Mouse (Mus musculus) heart, postnatal 4 days (tissue): ENCODE measurements around the gene Per3. TPM values are rescaled to one million over a fixed set of nuclear protein-coding genes. Genes with fewer than 3 reads are reported as not detected.
"Not testable (repeated sequence)": the region's sequence is repeated elsewhere in the genome, so short reads cannot be mapped to it uniquely, and the experiment has no call there.

Source experiments
- DNase-seq: peaks from one replicate; pipeline ENCODE4 v3.0.0; 2021
- total RNA-seq, 2 experiments: library from RNA; stranded (reverse); gene quantifications; 2 replicates each; pipeline ENCODE4 v1.2.3; 2021

The Per3 gene
- total RNA-seq, 2 experiments from 2014 or later: 12.0 to 12.9 TPM

DNA sequence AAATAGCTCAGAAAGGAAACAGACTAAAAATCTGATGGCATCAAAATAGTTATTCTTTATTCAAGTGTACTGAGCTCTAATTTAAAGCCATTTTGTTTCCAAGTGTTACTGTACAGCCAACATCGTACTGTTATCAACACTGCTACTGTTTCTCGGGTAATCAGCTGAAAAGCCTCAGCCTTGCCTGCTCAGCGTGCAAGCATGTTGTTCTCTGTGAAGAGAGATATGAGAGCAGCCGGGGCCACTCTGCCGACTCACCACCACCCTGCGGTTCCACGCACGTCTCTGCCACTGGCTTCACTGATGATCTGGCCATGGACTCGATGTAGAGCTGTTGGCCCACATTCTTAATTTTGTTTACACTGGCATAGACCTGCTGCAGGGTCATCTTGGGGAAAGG is 20.3 kb downstream of the Per3 start:
- no peak for DNase-seq

DNA sequence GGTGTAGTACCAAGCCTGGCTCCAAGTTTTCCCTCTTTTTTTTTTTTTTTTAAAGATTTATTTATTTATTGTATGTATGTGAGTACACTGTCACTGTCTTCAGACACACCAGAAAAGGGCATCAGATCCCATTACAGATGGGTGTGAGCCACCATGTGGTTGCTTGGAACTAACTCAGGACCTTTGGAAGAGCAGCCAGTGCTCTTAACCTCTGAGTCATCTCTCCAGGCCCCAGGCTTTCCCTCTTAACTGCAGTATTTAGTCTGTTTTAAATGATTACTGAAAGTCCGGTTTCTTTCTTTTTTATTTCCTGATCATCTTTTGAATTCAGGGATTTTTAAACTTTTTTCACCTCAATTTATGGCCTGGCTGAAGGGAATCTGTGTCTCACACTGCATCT is 27.1 kb downstream of the Per3 start:
- not testable (repeated sequence) for DNase-seq

DNA sequence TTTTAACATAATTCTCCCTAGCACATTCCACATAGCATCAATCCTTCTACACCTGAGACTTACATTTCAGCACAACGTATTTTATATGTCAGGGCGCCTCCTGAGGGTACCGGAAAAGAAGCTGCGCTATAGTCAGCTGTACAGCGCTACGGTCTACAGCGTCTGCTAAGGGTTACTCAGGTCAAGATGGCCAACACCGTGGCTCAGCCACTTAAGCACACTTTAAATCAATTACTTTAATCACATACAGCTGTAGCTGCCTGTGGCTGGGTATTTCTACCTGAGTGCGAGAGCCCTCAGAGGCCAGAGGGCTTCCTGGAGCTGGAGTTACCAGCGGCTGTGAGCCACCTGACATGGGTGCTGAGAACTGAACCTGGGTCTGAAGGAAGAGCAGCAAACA is 28.5 kb downstream of the Per3 start:
- no peak for DNase-seq

DNA sequence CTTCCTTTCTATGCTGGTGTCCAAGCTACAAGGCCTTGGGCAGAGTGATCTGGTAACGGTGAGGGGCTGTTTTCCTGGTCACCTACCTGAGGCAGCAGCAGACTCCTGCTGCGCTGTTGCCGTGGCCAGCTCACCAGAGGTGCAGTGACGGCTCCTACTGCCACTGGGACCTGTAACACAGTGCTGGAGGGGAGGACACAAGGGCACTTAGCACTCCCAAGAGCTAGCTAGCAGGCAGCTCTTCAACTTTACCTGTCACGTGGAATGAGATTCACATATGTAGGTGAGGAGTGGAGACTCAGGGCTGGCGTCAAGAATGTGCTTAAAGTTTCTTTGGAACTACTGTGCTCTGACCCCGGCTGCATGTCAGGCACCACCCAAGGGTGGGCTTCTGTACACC is 34.1 kb downstream of the Per3 start:
- DNase-seq: no peak

DNA sequence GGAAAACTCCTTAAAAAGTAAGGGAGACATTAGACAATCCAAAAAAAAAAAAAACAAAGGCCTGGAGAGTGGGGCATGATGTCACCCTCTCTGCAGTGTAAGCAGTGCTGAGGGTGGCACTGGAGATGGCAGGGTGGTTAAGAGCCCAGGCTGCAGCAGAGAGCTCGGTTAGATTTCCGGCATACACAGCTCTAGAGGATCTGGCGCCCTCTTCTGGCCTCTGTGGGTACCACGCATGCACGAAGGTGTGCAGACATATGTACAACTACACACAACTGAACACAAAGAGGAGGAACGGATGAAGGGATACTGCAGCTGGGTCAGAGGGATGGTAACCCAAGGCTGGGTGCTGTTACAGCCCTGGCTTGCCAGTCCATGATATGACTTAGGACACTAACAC is 37.5 kb downstream of the Per3 start:
- DNase-seq: peak; percentile 60

DNA sequence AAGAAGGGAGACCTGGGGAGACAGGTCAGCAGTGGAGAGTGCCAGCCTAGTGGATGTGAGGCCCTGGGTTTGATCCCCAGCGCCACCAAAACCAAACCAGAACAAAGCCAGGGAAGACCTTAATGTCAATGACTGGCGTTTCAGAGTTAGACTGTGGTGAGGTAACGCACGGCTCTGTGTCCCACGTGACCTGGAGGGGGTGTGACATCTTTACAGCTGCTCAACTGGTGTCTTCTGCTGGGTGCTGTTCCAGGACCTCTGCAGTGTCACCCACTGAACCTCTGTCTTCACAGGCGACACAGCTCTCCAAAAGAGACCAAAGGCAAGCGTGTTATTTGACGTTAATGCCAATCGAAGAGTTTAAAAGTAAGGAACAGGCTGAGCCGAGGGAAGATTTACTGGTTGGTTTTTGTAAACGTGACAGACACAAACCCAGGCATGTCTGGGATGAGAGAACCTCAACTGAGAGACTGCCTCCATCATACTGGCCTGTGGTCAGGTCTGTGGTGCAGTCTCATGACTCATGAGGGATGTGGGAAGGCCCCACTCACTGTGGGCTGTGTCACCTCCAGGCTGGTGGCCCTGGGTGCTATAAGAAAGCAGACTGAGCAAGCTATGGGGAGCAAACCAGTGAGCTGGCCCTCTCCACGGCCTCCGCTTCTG is 38.7 kb downstream of the Per3 start:
- no peak for DNase-seq

DNA sequence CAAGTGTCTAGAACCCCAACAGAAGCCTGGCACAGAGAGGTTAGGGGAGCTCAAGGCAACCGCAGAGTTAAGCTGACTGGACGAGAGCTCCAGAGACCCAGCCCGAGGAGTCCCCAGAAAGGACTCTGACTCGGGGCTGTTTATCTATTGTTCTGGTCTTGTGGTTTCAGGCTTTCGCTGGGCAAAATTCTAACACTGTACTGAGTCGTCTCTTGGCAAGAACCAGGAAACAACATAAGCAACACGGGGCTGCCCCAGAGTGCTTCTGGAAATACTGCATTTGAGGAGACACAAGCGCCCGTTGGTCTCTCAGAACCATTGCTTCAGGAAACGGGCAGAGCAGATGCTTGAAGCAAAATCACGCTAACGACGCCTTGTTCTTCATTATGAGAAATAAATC is 43.1 kb downstream of the Per3 start:
- no peak for DNase-seq

DNA sequence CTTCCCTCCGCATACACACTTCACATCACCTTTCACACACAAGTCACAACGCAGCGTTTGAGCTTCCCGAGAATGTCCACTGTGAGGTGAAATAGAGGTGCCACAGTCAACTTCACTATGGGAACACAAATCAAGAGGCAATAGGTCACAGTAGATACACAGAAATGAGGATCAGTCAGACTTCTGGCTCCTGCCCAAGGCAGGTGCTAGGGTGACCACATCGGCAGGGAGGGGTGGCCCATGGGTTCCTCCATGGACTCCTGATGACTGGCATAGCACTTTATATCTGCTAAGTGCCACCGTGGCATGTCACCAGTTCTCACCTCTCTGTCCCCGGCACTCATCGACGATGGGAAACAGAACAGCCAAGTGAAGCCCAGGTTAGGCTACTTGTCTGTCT is 45.8 kb downstream of the Per3 start:
- DNase-seq: no peak

DNA sequence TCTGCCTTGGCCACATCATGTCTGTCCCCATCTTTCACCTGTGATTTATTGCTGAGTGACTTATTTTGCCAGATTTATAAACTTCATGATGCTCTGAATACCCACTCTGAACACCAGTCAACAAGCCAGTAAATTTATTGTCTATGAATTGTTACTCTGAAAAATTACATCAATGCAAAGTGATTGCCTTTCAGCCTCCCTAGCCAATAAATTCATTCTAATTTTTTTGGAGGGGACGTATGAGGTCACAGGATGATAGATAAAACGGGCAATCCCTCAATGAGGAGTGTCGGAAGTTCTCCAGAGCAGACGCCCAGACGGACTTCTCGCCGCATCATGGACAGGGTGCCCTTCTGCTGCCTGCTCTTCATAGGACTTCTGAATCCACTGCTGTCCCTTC is 47.7 kb downstream of the Per3 start, which contains the start of gene Uts2:
Gene Uts2, plus strand, starts transcription at position 301 of the 400 bp plus-strand sequence.
- DNase-seq: no peak

DNA sequence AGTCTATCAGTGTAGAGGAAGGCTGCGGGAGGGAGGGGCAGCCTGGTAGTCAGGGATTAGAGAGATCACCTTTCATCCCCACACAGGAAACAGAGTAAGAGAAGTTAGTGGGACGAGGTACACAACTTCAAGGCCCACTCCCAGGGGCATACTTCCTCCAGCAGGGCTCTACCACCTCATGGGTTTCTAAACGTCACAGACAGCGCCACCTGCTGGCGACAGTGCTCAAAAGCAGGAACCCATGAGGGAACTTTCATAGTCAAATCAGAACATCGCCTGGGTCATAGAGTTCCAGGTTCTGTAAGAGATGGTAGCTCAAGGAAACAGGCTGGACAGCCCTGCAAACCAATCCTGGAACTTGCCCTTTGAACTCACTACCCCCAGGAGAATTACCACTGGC is 54.3 kb downstream of the Per3 start:
- peak; percentile 28 for DNase-seq

DNA sequence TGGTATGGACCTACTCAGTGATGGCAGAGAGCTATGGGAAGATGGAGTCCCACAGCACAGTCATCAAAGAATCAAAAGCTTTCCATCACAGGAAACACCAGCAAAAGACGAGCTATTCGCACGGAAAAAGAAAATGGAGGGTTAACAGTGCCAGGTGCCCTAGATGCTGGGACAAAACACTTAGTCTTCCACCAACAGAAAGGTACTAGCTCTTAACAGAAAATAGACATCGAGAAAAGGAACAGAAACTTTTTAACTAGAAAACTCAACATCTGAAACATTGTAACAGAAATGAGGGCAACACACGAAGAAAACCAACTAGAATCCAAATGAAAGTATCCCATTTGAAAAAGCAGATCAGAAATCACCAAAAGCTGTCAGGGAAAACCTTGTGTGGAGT is 64.3 kb downstream of the Per3 start:
- no peak for DNase-seq

DNA sequence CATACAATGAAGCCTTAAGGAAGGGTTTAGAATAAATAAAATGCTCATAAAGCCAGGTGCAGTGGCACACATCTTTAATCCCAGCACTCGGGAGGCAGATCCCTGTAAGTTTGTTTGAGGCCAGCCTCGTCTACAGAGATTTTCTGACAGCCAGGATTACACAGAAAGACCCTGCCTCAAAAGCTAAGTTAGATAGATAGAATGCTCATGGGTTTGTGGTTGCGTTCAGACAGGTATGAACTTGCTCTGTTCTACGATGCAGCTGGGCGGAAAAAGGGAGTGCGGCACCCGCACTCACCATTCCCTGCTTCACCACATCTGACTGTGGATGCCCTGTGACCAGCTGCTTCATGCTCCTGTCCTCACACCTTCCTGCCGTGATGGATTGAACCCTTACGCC is 65.0 kb downstream of the Per3 start:
- no peak for DNase-seq

DNA sequence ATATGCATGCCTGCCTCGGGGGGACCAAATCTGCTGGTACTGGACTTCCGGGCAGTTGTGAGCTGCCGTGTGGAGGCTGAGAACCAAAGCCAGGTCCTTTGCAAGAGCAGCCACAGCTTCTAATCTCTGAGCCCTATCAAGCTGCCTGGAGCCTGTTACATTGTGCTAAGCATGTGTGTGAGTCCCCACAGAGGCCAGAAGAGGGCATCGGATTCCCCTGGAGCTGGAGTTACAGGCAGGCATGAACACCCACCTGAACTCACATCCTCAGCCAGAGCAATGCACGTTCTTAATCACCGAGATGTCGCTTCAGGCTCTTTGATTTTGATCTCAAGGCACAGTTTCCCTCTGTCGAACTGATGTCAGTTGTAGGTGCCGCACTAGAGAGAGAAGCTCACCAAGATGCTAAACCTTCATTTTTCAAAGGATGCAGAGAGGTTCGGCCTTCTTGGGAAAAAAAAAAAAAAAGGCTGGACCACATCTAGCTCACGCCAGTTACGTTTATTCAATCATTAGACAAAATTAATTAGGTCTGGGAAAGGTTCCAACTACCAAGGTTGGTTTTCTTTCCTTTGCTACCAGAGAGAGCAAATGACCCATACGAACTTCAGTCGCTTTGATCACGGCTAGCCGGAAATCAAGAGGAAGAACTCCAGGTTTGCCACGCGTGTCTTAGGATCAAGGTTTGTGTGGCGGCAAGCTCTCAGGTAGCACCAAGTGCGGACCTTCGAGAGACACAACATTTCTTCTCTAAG is 66.1 kb downstream of the Per3 start:
- no peak for DNase-seq

DNA sequence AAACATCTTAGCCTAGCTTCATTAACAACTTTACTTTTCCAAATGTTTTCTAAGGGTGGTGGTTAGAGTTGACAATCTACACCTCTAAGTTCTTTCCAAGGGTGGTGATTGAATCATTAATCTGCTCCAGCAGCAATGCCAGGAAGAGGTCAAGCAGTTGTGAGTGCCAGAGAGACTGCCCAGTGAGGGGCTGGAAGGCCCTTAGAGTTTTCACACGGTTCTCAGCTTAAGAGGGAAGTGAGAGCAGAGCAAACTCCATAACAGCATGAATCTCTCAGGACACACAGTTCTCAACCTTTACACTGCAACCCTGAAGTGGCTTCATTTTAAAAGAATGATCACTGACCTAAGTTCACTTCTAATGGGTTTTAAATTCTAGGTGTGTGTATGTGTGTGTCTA is 69.3 kb downstream of the Per3 start:
- DNase-seq: no peak

DNA sequence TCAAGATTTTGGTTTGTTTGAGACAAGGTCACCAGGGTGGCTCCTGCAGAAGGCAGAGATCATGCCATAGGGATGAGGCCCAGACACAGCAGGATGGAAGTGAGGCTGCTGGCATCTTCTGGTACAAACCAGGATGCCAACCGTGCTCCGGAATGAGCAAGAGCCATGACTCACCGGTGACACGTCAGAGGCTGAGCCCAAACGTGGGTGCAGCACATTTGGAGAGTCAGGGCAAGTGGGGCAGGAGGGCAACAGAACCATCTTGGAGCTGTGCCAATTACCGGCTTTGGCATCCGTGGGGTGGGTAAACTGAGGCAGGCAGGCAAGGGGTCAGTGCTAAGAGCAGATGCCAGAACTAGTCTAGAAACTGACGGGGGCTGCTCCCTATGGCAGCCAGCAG is 71.2 kb downstream of the Per3 start:
- DNase-seq: no peak

DNA sequence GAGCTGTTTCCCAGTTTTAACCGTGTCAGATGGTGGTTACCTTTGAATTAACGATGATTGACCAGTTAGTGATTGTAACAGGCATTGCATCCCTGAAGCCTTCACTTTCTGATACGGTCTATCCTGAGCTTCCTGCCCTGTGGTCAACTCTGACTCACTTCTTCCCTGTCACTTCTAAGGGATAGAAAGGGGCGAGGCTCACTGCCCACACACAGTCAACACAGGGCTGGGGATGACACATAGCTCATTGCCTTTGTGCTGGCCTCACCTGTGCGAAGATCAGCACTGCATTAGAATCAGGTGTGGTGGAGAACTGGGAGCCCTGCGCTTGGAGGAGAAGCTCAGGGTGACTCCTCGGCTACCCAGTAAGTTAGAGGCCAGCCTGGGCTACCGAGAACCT is 75.5 kb downstream of the Per3 start:
- DNase-seq: no peak

DNA sequence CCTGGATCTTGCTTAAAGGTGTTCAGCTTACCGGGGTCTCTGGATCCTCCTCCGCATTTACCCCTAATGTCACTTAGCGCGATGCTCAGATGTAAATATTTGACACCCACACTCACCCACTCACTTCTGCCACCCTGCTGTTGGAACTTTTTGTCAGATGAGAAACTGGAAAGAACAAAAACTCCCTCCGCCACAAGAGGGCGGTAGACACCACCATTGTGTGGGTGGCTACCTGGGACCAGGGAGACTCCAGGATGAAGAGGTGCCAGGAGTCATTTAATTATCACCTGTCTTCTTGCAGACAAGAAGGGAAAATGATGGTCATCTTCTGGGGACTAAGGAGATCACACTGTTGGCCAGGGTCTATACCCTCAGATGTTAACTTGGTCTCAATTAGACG is 77.9 kb downstream of the Per3 start:
- DNase-seq: peak; percentile 79

DNA sequence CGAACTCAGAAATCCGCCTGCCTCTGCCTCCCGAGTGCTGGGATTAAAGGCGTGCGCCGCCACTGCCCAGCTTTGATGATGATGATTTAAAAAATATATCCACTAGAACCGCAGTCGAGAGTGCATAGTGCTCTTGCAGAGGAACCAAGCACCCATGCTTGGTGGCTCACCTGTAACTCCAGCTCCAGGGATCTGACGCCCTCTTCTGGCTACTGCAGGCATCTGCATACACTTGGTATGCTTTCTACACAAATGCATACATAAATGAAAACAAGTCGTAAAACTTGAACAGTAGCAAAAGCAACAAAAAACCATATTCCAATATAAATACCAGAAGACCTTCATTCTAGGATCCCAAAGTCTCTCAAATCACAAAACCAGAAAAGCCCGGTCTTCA is 78.9 kb downstream of the Per3 start:
- DNase-seq: no peak

DNA sequence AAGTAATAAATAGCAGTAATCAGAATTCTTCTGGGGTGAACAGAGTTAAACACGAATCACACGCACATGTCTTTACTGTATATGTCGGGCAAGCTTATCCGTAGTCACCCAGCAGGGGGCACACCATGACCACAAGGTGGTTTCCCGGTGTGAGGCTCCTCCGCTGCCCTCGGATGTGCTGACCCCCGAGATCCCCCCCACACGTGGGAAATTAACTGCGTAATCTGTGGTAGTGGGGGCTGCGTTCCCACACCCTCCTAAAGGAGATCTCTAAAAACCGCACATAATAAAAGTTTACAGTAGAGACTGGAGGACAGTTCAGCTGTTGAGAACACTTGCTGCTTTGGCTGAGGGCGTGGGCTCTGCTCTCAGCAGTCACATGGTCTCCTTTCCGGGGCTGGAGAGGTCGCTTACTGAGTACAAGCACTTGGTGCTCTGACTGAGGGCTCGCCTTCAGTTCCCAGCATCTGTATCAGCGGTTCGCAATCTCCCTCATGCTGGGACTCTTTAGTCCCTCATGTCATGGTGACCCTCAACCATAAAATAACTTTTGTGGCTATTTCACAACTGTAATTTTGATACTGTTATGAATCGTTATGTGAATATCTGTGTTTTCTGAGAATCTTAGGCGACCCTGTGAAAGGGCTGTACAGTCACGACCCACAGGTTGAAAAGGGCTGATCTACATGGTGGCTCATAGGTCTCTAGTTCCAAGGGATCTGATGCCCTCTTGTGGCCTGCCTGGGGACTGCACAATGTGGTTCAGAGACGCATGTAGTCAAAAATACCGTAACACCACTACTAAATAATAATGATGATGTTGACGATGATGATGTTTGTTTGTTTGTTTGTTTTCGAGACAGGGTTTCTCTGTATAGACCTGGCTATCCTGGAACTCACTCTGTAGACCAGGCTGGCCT is 79.6 kb downstream of the Per3 start:
- peak; percentile 93 for DNase-seq

DNA sequence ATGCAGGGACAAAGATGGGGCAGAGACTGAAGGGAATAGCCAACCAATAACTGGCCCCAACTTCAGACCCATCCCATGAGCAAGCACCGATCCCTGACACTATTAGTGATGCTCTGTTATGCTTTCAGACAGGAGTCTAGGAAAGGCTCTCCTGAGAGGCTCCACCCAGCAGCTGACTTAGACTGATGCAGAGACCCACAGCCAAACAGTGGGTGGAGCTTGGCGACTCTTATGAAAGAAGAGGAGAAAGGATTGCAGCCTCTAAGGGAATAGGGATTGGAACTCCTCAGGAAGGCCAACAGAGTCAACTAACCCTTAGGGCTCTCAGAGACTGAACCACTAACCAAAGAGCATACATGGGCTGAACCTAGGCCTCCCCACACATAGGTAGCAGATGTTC is 80.8 kb downstream of the Per3 start:
- no peak for DNase-seq

DNA sequence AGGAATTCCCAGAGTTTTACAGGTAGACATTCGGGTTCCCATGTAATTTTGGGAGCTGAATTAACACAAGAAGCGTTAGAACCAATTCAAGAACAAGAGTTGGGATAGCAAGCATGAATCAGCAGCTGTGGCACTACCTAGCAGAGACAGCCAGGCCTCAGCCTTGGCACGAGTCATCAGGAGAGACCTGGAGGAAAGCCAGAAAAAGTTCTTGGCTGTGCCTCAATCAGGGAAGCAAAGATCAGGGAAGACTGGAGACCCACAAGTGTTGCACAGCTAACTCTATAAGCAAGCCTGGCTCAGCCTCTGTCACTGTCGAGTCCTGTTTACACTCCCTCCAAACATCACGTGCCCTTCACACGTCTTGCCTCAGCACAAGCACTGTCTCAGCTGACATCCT is 82.2 kb downstream of the Per3 start:
- DNase-seq: peak; percentile 53

DNA sequence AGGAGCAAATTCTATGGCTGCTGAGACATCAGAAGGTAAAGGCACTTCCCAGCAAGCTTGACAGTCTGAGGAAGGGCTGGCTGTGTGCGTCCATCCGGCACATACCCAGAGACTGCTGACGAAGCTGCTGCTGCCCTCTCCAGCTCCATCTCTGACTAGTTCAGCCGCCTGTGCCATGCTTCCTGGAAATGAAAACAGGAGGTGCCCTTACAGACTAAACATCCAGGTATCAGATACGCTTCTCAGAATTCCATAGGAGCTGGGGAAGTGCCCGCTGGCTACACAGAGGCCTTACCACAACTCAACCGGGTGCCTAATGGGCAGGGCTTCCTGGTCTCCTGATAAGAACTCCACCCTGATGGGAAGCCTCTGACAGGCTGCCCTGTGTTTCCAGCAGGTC is 85.9 kb downstream of the Per3 start:
- DNase-seq: no peak

DNA sequence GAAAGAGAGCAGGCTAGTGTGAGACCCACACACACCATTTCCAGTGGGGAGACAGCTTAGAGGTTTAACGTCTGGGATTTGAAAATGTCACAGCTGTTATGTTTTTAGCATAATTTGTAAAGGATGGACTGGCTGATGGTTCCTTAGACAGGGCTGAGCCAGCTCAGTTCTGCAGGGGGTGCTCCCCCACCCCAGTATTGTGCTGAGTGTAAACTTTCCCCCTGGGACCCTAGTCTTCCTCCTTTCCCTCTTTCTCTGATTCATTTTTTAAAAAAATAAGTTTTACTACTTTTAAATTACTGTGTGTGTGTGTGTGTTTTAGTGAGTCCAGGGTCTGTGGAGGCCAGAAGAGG is 87.4 kb downstream of the Per3 start:
- DNase-seq: no peak
